Mouse (Mus musculus): Measurements from ENCODE around the gene Ankrd13b. TPM values are rescaled to one million over a fixed set of nuclear protein-coding genes. Genes with fewer than 3 reads are reported as not detected.

The Ankrd13b gene
- polyA plus RNA-seq, 1 experiment: 140 TPM

DNA sequence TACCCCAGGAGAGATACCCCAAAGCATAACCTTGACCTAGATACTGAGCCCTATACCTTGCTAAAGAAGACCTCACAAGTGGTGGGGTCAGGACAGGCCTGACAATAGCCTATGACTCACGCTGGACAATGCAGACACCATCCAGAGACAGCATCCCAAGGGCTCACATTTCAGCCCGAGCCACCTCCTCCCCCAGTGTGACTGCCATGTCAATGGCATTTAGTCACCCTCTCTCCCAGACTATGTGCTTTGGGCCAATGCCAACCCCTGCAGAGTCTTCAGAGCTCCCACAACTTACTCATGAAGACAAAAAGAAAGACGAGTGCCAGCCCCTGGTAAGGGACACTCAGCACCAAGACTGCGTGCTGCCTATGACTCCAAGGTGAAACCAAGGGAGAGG lies 24.8 kb downstream of the Ankrd13b start:
- no peak for DNase-seq (ENCODE audit: extremely low spot score in 1 of 2, low spot score in 1 of 2)

DNA sequence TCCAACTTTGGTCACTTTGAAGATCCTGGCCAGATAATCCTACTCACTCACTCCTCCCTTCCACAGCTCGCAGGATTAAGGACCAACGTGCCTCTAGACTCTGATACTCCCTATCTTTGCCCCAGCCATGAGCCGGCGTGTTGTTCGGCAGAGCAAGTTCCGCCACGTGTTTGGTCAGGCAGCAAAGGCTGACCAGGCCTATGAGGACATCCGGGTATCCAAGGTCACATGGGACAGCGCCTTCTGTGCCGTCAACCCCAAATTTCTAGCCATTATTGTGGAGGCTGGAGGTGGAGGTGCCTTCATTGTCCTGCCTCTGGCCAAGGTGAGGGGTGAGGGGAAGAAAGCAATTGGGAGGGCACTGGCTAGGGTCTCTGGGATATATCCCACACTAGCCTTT lies 25.7 kb downstream of the Ankrd13b start:
- DNase-seq (ENCODE audit: extremely low spot score in 1 of 2, low spot score in 1 of 2): no peak

DNA sequence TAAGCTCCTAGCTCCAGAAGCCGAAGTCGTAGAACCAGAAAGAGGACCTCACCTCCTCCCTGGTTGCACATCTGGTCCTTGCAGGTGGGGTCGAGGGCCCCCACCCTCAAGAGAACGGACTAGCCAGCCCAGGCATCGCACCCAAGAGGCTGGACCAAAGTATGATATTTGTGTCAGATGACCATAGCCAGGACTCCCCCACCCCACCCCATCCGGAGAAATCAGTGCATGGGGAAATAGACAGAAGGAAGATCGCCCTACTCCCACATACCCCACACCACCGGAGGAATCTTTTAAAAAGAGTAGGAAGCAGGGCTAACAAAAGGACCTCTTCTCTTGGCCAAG lies 26.4 kb downstream of the Ankrd13b start:
- DNase-seq (ENCODE audit: extremely low spot score in 1 of 2, low spot score in 1 of 2): no peak

DNA sequence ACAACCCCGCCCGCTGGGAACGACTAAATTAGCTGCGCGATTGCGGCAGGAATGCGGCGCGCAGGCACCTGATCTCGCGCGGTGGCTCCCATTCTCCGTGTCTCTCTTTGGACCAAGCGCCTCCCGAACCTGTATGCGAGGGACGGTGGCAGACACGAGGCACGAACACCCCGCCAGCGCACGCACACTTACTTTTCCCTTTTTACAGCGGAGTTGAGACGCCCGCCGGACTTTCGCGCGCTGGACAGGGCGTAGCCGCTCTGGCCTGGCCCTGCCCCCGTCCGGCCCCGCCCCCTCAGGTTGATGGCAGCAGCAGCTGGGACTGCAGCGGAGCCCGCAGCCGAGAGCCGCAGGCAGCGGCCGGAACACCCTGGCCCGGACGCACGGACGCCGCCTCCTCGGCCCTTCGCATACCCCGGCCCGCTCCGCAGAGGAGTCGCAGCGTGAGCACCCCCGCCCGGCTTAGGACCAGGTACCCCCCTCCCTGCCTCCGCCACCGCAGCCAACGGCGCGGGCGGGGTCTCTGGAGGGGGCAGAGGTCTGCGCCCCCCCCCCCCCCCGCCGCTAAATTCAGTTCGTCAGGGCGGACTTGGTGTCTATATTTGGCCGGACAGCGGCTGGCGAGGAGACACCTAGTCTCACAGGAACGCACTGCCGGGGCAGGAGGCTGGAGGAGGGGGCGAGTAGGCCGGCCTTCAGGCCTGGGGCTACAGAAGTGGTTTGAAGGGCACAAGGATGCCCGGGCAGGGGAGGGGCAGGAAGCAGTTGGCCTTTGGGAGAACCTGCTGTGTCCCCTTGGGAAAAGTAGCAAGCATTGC lies 27.0 kb downstream of the Ankrd13b start, which contains the start of gene Coro6:
TSS of gene Coro6 (plus strand) at position 129 of the 818 bp plus-strand sequence.
- DNase-seq (ENCODE audit: extremely low spot score in 1 of 2, low spot score in 1 of 2): peak in 1 of 2 experiments; percentile 47

DNA sequence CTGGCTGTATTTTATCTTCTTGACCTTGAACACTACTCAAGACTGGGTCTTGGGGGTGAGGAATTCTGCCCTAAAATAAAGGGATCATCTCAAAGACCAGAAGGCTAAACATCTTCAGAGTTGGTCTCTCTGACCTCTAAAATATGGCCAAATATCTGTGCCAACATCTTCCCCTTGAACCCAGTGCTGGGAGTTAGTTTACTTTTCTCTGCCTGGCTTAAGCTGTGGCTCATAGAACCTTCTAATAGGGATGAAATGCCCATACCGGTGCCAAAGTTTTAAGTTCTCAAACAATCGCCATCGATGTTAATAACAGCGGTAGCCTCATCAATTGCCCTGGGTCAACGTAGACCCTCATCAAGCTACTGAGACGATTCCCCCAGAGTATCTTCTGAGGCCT lies 27.6 kb downstream of the Ankrd13b start:
- DNase-seq (ENCODE audit: extremely low spot score in 1 of 2, low spot score in 1 of 2): no peak

DNA sequence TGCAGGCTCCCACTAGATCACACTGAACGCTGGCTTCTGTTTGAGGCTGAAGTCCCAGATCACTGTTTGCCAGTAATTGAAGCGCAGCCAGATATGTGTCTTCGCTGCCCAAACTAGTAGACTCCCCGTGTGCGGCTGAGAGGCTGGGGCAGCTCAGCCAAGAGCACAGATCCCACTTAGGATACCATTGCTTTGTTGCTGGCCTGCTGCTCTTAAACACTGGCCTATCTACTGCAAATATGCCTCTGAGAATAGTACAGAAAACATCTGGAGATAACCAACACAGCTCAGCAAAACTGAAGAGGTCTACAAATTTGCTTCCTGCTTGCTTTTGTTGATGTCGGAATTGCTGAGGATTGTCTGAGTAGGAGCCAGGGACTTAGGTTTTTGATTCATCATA lies 32.6 kb downstream of the Ankrd13b start:
- DNase-seq (ENCODE audit: extremely low spot score in 1 of 2, low spot score in 1 of 2): peak in 1 of 2 experiments; percentile 26

DNA sequence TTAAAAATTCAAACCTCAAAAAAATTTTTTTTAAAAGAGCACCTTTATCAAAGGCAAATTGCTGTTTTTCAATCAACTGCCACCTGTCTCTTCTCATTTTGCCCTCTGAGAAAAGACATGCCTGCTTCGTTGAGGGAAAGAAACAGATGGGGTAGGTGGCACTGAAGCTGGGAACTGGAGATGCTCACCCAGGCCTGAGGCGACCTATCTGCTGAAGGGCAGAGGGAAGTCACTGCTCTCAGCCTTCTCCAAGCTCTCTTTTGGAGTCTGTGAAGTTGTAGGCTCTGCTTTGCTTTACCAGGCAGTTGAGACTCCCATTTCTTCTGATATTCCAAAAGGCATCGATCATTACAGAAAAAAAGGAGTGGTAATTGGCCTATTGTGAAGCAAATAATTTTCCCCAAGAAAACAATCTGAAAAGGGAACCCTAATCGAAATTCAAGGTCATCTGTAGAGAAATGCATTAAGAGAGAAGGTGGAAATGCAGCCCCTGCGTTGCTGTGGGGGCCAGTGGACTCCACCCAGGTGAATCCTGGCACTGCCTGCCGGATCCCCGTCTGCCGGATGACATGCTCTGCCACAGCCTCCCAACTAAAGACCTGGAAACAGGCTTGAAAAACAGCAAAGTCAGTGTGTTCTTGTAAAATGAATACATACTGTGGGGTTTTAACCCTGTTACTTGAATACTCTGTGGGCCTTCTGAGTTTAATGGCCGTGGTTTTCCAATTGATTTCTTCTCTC lies 33.5 kb downstream of the Ankrd13b start:
- DNase-seq (ENCODE audit: extremely low spot score in 1 of 2, low spot score in 1 of 2): no peak

DNA sequence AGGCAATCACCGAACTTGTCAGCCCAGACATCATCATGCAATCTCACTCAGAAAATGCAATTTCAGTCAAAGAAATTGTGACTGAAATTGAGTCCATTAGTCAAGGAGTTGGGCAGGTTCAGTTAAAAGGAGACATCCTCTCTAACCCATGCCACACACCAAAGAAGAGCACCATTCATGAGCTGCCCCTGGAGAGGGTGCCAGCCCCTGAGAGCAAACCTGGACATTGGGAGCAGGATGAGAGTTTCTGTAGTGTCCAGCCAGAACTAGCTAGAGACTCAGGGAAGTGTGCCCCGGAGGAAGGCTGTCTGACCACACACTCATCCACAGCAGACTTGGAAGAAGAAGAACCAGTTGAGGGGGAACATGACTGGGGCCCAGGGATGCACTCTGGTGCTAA lies 36.1 kb downstream of the Ankrd13b start:
- no peak for DNase-seq (ENCODE audit: extremely low spot score in 1 of 2, low spot score in 1 of 2)

DNA sequence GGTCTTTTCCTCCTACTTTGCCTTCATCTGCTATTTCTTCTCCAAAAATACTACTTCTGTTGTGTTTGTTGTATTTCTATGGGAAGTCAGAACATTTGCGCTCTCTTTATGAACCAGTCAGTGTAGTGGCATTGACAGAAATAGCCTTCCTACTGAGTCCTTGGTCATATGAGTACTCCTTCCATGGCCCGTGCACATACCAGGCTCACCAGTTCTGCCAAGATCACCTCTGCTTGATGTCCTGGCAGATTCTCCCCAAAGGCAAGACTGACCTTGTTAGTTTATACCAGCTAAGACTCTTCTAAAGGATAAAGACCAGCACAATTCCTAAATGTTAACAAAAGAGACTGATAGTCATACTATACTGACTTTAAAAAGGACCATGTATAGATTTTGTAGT lies 37.8 kb downstream of the Ankrd13b start:
- no peak for DNase-seq (ENCODE audit: extremely low spot score in 1 of 2, low spot score in 1 of 2)

DNA sequence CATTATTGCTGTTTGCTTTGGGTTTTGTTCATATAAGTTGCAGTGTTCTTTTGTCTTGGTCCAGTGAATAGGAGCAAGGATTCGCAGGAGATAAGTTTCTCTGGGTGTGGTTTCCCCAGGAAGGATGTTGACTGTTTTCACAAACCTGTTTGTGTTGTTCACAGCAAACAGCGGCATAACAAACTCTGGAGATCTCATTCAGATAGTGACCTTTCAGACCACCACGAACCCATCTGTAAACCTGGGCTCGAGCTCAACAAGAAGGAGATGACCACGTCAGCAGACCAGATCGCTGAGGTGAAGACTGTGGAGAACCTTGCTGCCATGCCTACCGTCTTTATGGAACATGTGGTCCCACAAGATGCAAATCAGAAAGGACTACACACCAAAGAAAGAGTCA lies 40.3 kb downstream of the Ankrd13b start:
- DNase-seq (ENCODE audit: extremely low spot score in 1 of 2, low spot score in 1 of 2): no peak

DNA sequence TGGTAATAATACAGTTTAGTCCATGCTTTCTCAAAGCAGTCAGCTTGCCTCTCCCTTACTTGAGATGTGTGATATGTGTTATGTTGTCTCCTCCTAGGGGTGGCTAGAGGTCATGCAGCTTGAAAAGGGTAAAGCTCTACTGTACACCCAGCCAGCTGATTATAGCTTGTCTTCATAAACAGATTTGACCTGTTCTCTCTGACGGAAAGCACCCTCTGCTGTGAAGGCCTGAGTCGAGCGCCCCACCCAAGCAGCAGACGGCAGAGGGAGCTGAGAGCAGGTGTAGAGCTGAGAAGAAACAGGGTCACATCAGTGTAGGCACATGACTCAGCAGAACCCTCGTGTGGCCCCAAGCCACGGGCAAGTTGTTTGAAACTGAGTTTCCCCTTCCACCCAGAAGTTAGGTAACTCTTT lies 42.8 kb downstream of the Ankrd13b start:
- peak in 1 of 2 experiments; percentile 65 for DNase-seq (ENCODE audit: extremely low spot score in 1 of 2, low spot score in 1 of 2)

DNA sequence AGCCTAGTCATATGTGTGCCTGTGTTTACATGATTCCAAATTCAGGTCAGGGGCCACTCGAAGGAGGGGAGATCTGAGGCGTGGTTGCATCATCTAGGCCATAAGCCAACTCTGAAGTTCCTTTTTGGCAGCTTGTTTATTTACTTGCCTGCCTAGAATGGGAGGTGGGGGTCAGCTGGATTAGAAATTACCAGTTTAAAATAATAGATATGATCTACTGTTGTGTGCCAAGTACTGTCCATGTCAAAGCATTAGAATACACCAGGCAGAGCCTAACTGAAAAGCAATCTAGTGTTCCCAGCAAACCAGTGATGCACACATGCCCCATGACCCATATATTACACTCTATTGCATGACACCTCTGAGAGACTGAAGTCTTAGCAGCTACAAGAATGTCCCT lies 44.5 kb downstream of the Ankrd13b start:
- DNase-seq (ENCODE audit: extremely low spot score in 1 of 2, low spot score in 1 of 2): no peak

DNA sequence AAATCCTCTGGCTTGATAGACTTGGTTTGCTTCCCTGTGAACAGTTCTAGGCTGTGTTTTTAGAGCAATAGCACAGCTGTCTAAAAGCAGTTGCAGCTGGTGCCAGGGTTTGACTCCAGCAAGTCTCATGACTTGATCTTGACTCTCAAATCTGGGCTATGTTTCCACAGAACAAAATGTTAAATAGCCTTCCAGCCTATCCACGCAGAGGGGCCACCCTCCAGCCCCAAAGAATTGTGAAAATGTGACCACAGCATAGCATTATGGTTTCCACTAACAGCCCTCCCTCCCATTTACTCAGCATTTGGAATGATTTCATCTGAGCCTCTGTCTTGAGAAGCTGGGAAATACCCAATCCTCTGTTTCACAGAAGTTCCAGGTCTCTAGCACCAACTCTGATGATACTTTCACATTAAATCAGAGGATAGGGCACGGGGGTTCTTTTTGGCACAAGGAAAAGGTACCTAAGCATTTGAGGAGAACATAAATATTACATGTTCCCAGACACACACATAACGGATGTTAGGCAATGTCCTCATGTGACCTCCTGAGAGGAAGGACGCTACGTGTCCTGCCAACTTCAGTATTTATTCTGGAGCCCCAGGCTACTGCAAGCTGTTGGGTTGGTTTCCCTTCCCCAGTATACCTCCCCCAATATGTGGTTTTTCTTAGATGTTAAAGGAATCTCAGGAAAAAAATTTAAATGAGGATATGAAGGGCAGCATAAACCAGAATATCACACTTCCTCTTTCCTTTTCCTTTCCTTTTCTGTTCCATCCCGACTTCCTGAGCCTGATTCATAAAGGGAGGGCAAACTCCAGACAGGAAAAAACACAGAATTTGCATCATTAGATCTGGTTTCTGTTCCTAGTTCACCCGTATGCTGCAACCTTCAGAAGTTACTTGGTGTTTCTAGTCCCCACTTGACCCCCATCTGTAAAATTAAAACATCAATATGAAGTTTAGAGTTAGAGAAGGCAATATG lies 47.0 kb downstream of the Ankrd13b start:
- DNase-seq (ENCODE audit: extremely low spot score in 1 of 2, low spot score in 1 of 2): peak in 1 of 2 experiments; percentile 20

DNA sequence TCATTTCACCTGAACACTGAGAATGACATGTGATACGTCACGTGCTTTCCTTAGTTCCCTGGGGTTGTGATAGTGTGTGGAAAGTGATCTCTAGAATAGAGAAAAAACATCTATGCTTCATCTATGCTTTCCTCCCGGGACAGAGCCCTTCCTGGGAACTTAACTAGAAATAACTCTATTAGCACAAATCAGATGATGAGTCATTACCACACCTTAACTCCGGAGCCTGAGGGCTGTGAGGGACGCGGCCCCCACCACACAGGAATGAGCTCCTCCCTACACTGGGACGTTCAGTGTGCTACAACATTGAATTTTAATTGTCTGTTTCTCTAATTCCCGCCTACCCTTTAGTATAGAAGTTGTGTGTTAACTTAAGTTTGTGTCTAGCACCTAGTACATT lies 48.5 kb downstream of the Ankrd13b start:
- no peak for DNase-seq (ENCODE audit: extremely low spot score in 1 of 2, low spot score in 1 of 2)

DNA sequence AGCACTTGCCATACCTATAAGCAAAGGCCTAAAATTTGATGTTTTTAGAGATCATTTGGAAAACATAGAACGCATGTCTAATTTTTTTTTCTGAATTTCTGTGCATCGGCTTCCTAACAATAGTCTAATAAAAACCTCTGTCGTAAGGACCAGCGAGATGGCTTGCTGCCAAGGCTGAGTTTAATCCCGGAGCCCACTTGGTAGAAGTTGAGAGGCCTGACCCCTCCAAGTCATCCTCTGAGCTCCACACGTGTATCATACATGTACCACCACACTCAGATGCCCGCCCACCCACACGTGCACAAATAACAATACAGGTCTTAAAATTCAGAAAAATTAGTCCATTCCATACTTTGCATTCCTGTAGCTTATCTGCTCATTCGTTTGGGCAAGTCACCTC lies 49.4 kb downstream of the Ankrd13b start:
- no peak for DNase-seq (ENCODE audit: extremely low spot score in 1 of 2, low spot score in 1 of 2)

DNA sequence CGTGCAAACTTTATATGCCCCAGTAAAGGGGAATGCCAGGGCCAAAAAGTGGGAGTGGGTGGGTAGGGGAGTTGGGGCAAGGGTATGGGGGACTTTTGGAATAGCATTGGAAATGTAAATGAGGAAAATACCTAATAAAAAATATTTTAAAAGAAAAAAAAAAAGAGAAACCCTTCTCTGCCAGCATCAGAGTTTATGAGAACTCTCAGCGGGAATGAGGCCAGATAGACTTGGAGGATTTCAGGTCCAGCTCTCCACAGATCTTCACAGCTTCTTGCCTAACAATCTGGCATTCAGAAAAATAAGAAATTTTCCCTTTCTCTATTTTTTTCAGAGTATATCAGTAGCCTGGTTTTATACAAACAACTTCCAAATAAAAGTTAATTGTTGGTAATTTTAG lies 52.5 kb downstream of the Ankrd13b start:
- DNase-seq (ENCODE audit: extremely low spot score in 1 of 2, low spot score in 1 of 2): no peak

DNA sequence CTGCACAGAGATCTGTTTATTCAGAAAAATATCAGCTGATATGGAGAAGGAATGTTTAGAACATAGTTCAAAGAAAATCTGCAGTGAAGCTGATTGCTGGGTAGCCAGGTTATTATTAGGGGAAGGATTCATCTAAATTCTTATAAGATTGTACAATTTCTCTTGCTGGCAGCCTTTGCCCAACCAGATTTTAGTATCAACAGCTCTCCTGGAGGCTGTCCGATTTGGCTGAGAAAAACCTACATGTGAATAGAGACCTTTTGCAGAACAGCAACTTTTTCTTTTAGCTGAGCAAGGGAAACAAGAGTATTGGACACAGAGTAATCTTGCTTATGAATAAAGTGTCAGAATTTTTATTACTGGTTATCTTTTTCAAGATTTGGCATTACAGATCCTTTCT lies 61.0 kb downstream of the Ankrd13b start:
- DNase-seq (ENCODE audit: extremely low spot score in 1 of 2, low spot score in 1 of 2): no peak

DNA sequence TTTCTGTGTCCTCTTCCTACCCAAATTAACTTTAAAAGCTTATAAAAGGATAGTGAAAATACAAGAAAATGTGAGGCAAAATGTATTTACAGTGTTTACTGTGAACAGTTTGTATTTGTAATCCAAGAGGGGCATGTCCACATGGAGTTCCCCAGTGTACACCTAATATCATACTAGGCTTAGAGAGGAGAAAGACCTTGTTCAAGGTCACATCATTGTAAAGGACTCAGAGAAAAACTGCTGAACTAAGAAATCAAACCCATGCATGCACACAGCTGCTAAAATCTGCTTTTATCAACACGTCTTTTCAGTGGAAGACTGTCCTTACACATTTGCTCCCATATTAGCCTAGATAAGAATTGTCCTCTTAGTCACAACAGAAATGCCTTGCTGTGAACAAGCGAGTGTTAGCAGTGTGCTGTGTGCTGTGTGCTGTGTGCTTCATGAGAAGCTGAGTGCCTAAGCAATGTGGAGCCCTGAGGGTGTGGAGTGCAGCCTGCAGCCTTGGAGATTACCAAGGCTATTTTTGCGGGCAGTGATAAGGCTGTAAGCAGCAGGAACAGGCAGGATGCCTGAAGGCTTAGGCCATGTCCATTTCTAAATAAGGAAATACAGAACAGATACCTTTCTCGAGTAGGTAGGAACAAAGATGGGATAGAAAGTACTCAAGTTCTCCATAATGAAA lies 66.2 kb downstream of the Ankrd13b start:
- DNase-seq (ENCODE audit: extremely low spot score in 1 of 2, low spot score in 1 of 2): no peak

Measured in frontal cortex, adult 2 months (tissue).